Mouse (Mus musculus): ENCODE data around the gene Tmem59. TPM values are rescaled to one million over a fixed set of nuclear protein-coding genes. Genes with fewer than 3 reads are reported as not detected.
A peak's percentile ranks its signal among the peaks of the same experiment; 100 is the strongest.

The Tmem59 gene
- polyA plus RNA-seq, 1 experiment from 2014 or later = 344 TPM

- DNase-seq (ENCODE audit: low spot score, missing footprints) = no peak
- Histone ChIP-seq H3K27me3 (ENCODE audit: control insufficient read depth, insufficient read depth, low read length) (no peaks in the 10 kb centered on the region), H3K4me2 (no peak overlapping the region), H3K9ac (ENCODE audit: low read length) (no peak overlapping the region), H3K27ac (ENCODE audit: low read depth, low read length) (no peak overlapping the region), H3K9me3 (ENCODE audit: control insufficient read depth, low read length) (no peaks in the 10 kb centered on the region), H3K4me1 (ENCODE audit: control insufficient read depth, insufficient read depth, low read length) (peaks cover 14% of the 10 kb centered on the region), H3K4me3 (ENCODE audit: low read depth, low read length) (no peak overlapping the region), H3K36me3 (ENCODE audit: control insufficient read depth, insufficient read depth, low read length) (peaks cover 3% of the 10 kb centered on the region)
- no peak for ATAC-seq (ENCODE audit: low FRiP score)
- 92% methylated on average over 8 of the region's 8 CpGs for WGBS
Measured at GRCm38 (mm10) chr4:107143511-107143910, 34.7 kb upstream of the Tmem59 start.

GRCm38 (mm10) chr4:107150991-107151390 lies 27.2 kb upstream of the Tmem59 start:
- no peak for DNase-seq (ENCODE audit: low spot score, missing footprints)
- Histone ChIP-seq H3K4me2 (no peak overlapping the region), H3K36me3 (ENCODE audit: control insufficient read depth, insufficient read depth, low read length) (peaks cover 3% of the 10 kb centered on the region), H3K27me3 (ENCODE audit: control insufficient read depth, insufficient read depth, low read length) (no peaks in the 10 kb centered on the region), H3K9me3 (ENCODE audit: control insufficient read depth, low read length) (no peaks in the 10 kb centered on the region), H3K4me1 (ENCODE audit: control insufficient read depth, insufficient read depth, low read length) (no peaks in the 10 kb centered on the region), H3K4me3 (ENCODE audit: low read depth, low read length) (no peak overlapping the region), H3K27ac (ENCODE audit: low read depth, low read length) (no peak overlapping the region), H3K9ac (ENCODE audit: low read length) (no peak overlapping the region)
- WGBS = 91% methylated on average over 6 of the region's 6 CpGs
- ATAC-seq (ENCODE audit: low FRiP score) = no peak

DNA sequence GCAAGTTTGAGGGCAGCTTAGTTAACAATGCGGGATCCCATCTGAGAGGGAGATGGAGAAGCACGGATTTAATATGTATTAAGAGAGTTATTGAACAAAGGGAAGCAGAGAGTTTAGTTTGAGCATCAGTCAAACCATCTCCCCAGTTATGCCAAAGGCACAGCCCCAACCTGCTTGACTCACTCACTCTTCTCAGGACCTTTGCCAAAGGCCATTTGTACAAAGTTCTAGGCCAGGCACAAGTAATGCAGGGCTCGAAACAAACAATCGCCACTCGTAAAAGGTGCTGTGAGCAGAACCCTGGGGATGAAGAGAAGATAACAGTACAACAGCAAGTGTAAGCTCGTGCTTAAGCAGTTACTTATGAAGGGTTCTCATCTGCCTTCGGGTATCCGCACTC lies 25.6 kb upstream of the Tmem59 start:
- WGBS = 88% methylated on average over 8 of the region's 8 CpGs
- no peak overlapping the region for H3K4me3 ChIP-seq (ENCODE audit: low read depth, low read length)
- no peaks in the 10 kb centered on the region; the same call in 1 of the 2 replicates for H3K36me3 ChIP-seq (ENCODE audit: control insufficient read depth, insufficient read depth, low read length)
- DNase-seq (ENCODE audit: low spot score, missing footprints) (no peak), ATAC-seq (ENCODE audit: low FRiP score) (no peak)
- no peaks in the 10 kb centered on the region for H3K4me1 ChIP-seq (ENCODE audit: control insufficient read depth, insufficient read depth, low read length)
- H3K4me2 ChIP-seq = no peak overlapping the region
- no peaks in the 10 kb centered on the region for H3K27me3 ChIP-seq (ENCODE audit: control insufficient read depth, insufficient read depth, low read length)
- no peak overlapping the region for H3K27ac ChIP-seq (ENCODE audit: low read depth, low read length)
- no peak overlapping the region for H3K9ac ChIP-seq (ENCODE audit: low read length)
- H3K9me3 ChIP-seq (ENCODE audit: control insufficient read depth, low read length) = no peaks in the 10 kb centered on the region

DNA sequence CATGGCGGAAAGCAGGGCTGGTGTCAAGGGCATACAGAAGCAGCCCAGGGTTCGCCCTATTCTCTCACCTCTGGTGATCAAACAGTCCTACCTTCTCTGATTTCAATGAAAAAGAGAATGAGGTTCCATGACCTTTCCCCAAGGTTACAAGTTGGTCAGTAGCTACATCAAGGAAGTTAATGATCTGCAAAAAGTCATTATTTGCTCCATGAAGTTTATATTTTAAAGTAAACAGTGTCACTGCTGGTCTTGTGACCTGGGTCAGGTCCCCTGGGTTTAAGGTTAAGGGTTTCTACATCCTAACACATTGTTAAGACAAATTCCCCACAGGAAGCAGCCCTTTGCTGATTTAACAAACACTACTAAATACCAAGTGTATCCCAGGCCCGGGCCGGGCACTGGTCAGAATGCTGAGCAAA lies 21.2 kb upstream of the Tmem59 start:
- Histone ChIP-seq H3K27me3 (ENCODE audit: control insufficient read depth, insufficient read depth, low read length) (no peaks in the 10 kb centered on the region), H3K9me3 (ENCODE audit: control insufficient read depth, low read length) (no peaks in the 10 kb centered on the region), H3K9ac (ENCODE audit: low read length) (no peak overlapping the region), H3K4me3 (ENCODE audit: low read depth, low read length) (no peak overlapping the region), H3K4me2 (no peak overlapping the region), H3K4me1 (ENCODE audit: control insufficient read depth, insufficient read depth, low read length) (no peaks in the 10 kb centered on the region), H3K36me3 (ENCODE audit: control insufficient read depth, insufficient read depth, low read length) (0 out of 2 replicates have a peak, but pooled peaks cover 2% of the 10 kb centered on the region), H3K27ac (ENCODE audit: low read depth, low read length) (no peak overlapping the region)
- no peak for ATAC-seq (ENCODE audit: low FRiP score)
- no peak for DNase-seq (ENCODE audit: low spot score, missing footprints)
- 89% methylated on average over 4 of the region's 4 CpGs for WGBS

DNA sequence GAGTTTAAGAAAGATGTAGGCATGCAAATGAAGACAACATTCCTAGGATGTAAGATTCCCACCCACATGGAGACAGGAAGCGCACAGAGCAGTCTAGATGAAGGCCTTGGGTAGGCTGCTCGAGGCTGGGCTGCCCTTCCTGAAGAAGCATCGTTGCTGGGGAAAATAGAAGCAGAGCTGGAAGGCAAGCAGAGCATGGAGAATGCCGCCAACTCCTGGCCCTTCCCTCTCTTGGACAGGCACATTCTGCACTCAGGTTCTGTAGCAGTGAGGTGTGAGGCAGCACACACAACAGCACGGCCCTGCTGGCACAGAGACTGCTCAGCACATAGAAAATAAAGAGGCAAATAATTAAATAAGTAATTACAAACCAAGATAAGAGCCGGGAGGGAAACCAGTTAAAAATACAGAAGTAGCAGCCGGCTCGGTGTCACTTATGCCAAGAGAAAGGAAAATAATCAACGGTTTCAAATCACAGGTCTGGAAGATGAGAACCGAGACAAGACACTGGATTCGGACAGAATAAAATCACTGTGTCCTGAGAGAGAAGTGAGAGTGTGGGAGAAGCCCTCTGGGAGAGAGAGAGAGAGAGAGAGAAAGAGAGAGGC lies 18.9 kb upstream of the Tmem59 start:
- DNase-seq (ENCODE audit: low spot score, missing footprints) = no peak

GRCm38 (mm10) chr4:107160181-107160580 lies 18.0 kb upstream of the Tmem59 start:
- 92% methylated on average over 8 of the region's 8 CpGs for WGBS
- no peaks in the 10 kb centered on the region for H3K4me1 ChIP-seq (ENCODE audit: control insufficient read depth, insufficient read depth, low read length)
- no peak overlapping the region for H3K27ac ChIP-seq (ENCODE audit: low read depth, low read length)
- H3K4me3 ChIP-seq (ENCODE audit: low read depth, low read length) = no peak overlapping the region
- H3K9me3 ChIP-seq (ENCODE audit: control insufficient read depth, low read length) = no peaks in the 10 kb centered on the region
- ATAC-seq (ENCODE audit: low FRiP score) = no peak
- H3K36me3 ChIP-seq (ENCODE audit: control insufficient read depth, insufficient read depth, low read length) = 0 out of 2 replicates have a peak, but pooled peaks cover 2% of the 10 kb centered on the region
- H3K4me2 ChIP-seq = no peak overlapping the region
- no peak for DNase-seq (ENCODE audit: low spot score, missing footprints)
- H3K27me3 ChIP-seq (ENCODE audit: control insufficient read depth, insufficient read depth, low read length) = no peaks in the 10 kb centered on the region
- H3K9ac ChIP-seq (ENCODE audit: low read length) = no peak overlapping the region

More for the DNA sequence above, 18.9 kb upstream of the Tmem59 start:
- no peaks in the 10 kb centered on the region for H3K27me3 ChIP-seq (ENCODE audit: control insufficient read depth, insufficient read depth, low read length)
- no peaks in the 10 kb centered on the region for H3K4me1 ChIP-seq (ENCODE audit: control insufficient read depth, insufficient read depth, low read length)
- H3K4me2 ChIP-seq = no peak overlapping the region
- no peak for ATAC-seq (ENCODE audit: low FRiP score)
- no peak overlapping the region for H3K27ac ChIP-seq (ENCODE audit: low read depth, low read length)
- no peak overlapping the region for H3K9ac ChIP-seq (ENCODE audit: low read length)
- H3K9me3 ChIP-seq (ENCODE audit: control insufficient read depth, low read length) = no peaks in the 10 kb centered on the region
- 0 out of 2 replicates have a peak, but pooled peaks cover 2% of the 10 kb centered on the region for H3K36me3 ChIP-seq (ENCODE audit: control insufficient read depth, insufficient read depth, low read length)
- H3K4me3 ChIP-seq (ENCODE audit: low read depth, low read length) = no peak overlapping the region
- WGBS = 92% methylated on average over 11 of the region's 11 CpGs

DNA sequence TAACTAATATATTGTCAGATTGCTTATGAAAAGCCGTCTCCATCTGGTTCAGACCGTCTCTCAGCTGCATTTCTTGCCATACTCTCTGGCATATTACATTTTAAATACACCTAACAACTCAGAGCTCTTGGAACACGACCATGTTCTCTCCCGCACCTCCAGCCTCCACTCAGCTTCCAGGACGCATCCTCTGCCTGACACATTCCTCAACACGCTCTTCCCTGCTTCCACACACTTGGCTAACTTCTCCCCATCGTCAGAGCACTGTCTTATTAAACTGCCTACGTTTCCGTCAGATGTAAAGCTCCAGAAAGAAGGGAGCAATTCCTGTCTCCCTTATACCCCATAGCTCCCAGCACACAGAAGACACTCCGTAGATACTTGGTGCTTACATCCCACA lies 14.9 kb upstream of the Tmem59 start:
- Histone ChIP-seq H3K9ac (ENCODE audit: low read length) (no peak overlapping the region), H3K9me3 (ENCODE audit: control insufficient read depth, low read length) (no peaks in the 10 kb centered on the region), H3K27ac (ENCODE audit: low read depth, low read length) (no peak overlapping the region), H3K36me3 (ENCODE audit: control insufficient read depth, insufficient read depth, low read length) (0 out of 2 replicates have a peak, but pooled peaks cover 2% of the 10 kb centered on the region), H3K4me1 (ENCODE audit: control insufficient read depth, insufficient read depth, low read length) (no peaks in the 10 kb centered on the region), H3K4me2 (no peak overlapping the region), H3K4me3 (ENCODE audit: low read depth, low read length) (no peak overlapping the region), H3K27me3 (ENCODE audit: control insufficient read depth, insufficient read depth, low read length) (no peaks in the 10 kb centered on the region)
- WGBS = 91% methylated on average over 10 of the region's 10 CpGs
- no peak for ATAC-seq (ENCODE audit: low FRiP score)
- DNase-seq (ENCODE audit: low spot score, missing footprints) = no peak

GRCm38 (mm10) chr4:107163756-107164587 lies 14.2 kb upstream of the Tmem59 start:
- no peak overlapping the region for H3K4me3 ChIP-seq (ENCODE audit: low read depth, low read length)
- no peaks in the 10 kb centered on the region for H3K9me3 ChIP-seq (ENCODE audit: control insufficient read depth, low read length)
- no peak overlapping the region for H3K9ac ChIP-seq (ENCODE audit: low read length)
- peak; percentile 95 for DNase-seq (ENCODE audit: low spot score, missing footprints)
- H3K4me2 ChIP-seq = no peak overlapping the region
- no peaks in the 10 kb centered on the region for H3K4me1 ChIP-seq (ENCODE audit: control insufficient read depth, insufficient read depth, low read length)
- no peaks in the 10 kb centered on the region for H3K27me3 ChIP-seq (ENCODE audit: control insufficient read depth, insufficient read depth, low read length)
- ATAC-seq (ENCODE audit: low FRiP score) = peak; percentile 90
- no peak overlapping the region for H3K27ac ChIP-seq (ENCODE audit: low read depth, low read length)
- H3K36me3 ChIP-seq (ENCODE audit: control insufficient read depth, insufficient read depth, low read length) = 0 out of 2 replicates have a peak, but pooled peaks cover 2% of the 10 kb centered on the region
- WGBS = 51% methylated on average over 9 of the region's 9 CpGs

- ATAC-seq (ENCODE audit: low FRiP score) (no peak), DNase-seq (ENCODE audit: low spot score, missing footprints) (no peak)
- Histone ChIP-seq H3K27ac (ENCODE audit: low read depth, low read length) (no peak overlapping the region), H3K4me3 (ENCODE audit: low read depth, low read length) (no peak overlapping the region), H3K9me3 (ENCODE audit: control insufficient read depth, low read length) (no peaks in the 10 kb centered on the region), H3K4me1 (ENCODE audit: control insufficient read depth, insufficient read depth, low read length) (no peaks in the 10 kb centered on the region), H3K4me2 (no peak overlapping the region), H3K27me3 (ENCODE audit: control insufficient read depth, insufficient read depth, low read length) (no peaks in the 10 kb centered on the region), H3K9ac (ENCODE audit: low read length) (no peak overlapping the region), H3K36me3 (ENCODE audit: control insufficient read depth, insufficient read depth, low read length) (no peaks in the 10 kb centered on the region)
- WGBS = 87% methylated on average over 5 of the region's 5 CpGs
Measured at GRCm38 (mm10) chr4:107166700-107167099, 11.5 kb upstream of the Tmem59 start.

Measured in midbrain, embryonic 11.5 days (tissue).